Mouse (Mus musculus) fat pad, adult 2 months (tissue): Measurements from ENCODE around the gene Mfsd4b3.
"Not testable (repeated sequence)": the region's sequence is repeated elsewhere in the genome, so short reads cannot be mapped to it uniquely, and the experiment has no call there.

Experiments used
- DNase-seq: peaks from one replicate; pipeline ENCODE4 v3.0.0-alpha.2; 2011; ENCODE audit warnings: low read depth, low spot score; ENCODE audit errors: extremely low read depth

Gene Mfsd4b3

DNA sequence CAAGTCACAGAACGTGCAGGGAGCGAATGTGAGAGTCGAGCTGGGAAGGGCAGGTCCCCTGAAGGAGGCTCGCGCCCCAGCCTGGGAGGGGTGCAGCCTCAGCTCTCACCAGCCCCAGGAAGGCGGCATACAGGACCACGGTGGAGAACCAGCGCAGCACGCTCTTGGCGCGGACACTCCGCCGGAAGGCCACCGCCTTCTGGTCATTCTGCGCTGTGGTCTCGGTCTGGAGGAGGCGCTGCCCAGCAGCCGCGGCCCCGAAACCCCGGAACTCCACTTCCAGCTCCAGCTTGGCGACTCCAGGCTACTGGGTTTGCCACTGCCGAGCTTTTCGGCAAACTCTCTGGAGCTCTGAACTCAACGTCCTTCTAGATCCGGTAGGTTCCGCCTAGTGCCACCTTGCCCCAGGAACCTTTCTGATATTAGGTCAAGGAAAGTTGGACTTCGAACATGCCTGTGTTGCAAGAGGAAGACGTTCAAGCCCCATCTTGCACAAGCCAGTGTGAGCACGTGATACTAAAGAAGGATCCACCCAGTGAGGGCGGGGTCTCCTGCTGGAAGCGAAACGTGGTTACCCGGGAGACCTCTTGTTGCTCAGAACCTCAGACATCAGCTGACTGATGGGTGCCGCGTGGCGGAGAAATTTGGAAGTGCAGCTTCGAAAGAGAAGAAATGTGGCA lies at the start of gene Mfsd4b3:
Gene Mfsd4b3 (minus strand): TSS at position 393 of the 680 bp plus-strand sequence.
- DNase-seq, result peak; percentile 94

DNA sequence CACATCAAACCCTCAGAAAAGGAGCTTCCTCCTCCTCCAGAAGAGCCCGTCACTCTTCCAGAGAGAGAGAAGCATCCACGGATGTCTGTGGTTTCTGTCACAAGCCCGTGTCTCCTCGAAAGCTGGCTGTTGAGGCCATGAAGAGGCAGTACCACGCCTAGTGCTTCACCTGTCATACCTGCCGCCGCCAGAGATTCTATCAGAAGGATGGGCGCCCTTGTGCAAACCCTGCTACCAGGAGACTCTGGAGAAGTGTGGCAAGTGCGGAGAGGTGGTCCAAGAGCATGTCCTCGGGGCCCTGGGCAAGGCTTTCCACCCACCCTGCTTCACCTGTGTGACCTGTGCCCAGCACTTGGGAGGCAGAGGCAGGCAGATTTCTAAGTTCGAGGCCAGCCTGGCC lies 49.6 kb upstream of the Mfsd4b3 start:
- DNase-seq, result no peak

DNA sequence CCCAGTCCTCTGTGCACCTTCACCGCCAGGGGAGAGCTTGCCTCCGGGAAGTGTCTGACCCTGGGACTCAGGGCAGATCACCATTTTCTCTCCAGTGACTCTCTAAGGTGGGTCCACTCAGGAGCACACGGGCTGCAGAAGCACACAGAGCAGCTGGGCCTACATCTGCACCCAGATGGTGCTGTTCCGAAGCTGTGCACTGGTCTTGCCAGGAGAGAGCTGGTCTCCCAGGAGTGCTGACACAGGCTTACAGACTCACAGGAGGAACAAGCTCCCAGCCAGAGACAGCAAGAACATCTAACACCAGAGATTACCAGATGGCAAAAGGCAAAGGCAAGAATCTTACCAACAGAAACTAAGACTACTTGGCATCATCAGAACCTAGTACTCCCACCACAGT lies 48.9 kb upstream of the Mfsd4b3 start:
- DNase-seq, result not testable (repeated sequence)

DNA sequence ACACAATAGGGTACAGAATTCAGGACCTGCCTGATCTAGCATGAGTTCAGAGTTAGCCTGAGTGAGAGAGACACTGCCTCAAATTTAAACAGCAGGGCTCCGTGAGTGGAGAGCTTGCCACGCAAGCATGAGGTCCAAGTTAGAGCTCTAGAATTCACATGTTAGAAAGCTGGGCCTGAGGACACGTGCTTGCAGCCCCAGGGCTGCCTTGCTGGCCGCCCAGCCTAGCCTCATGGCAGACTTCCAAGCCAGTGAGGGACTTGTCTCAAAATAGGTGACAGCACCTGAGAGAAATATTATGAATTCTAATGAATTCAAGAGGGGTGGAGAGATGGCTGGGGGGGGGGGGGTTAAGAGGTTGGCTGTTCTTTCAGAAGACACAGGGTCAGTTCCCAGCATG lies 48.0 kb upstream of the Mfsd4b3 start:
- DNase-seq, result no peak

DNA sequence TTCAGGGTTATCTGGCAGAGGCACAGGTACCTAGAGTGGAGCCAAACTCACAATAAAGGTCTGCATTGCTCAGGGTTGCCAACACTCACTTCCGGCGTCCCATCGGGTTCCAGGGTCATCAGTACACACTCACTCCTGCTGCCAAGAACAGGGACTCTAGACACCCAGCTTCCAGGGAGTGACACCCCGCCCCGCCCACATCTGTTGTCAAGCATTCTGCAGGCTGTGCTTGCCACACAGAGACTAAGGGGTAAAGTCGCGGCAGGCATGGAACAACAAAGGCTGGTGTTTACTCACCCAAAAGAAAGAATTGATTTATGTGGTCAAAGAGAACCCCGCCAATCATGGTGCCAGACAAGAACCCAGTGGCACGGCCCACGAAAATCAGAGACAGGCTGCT lies 47.0 kb upstream of the Mfsd4b3 start:
- DNase-seq, result no peak

DNA sequence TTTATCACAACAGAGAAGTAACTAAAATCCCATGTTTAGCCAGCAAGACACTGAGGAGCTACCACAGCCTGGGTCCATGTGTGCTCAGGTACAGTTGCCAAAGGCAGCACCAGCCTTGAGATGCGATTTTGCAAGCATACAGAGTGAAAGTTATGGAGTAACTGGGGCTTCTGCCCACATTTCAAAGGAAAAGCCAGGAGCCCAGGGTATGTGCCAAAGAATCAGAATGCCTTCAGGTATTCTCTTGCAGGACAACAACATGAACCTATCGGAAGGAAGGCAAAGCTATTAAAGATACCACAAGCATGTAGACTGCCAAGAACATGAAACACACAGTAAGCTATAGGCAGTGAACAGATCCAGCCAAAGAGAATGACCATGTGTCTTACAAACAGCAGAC lies 40.8 kb upstream of the Mfsd4b3 start:
- DNase-seq, result peak; percentile 90

DNA sequence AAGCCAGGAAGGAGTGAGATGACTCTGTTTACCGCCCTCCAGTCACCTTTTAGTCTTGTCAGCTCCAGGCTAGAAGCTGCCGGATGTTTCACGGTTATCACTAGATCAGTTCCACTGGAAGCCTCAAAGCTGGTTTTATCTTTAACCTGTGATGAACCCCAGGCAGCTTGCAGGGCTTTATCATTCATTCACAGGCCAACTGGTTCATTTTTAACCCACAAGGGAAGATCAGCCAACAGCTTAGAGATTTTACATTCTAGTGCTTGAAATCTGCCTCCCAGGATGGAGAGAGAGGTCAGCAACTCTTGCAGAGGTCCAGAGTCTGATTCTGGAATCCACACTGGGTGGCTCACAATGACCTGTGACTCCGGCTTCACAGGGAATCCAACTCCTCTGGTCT lies 31.2 kb upstream of the Mfsd4b3 start:
- no peak for DNase-seq

DNA sequence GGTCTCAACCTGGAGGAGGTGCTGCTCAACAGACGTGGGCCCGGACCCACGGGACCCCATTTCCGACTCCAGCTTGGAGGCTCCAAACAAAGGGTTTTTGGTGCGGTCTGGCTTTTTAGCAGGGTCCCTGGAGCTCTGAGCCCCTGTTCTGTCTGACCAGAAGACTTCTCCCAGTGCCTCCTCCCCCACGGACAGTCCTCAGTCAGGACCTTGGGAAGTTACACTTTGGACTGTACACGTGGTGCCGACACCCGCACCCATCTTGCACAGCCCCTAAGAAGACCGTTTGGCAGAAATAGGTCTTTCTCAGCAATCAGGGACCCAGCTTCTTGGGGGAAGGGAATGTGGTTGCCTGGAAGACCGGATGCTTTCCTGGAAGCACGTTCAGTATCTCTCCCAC lies 26.5 kb upstream of the Mfsd4b3 start, which contains the start of gene Mfsd4b5:
Gene Mfsd4b5 (minus strand): TSS at position 181 of the 400 bp plus-strand sequence.
- no peak for DNase-seq

DNA sequence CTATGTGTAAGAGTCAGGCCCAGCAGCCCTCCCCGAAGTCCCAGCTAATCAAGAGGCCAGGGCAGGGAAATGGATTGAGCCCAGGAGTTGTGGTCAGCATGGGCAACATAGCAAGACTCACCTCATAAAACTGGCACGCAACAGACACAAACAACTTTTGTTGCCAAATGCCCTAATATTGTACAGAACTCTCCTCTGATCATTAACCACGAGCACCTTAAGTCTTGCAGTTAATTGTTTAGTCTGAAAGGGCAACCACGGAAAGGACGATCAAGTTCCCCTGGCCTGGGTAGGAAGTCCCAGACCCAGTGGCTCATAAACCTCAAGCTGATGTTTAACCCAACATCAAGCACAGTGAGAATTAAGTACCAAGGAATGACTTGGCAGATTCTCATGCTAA lies 22.7 kb upstream of the Mfsd4b3 start:
- DNase-seq, result no peak

DNA sequence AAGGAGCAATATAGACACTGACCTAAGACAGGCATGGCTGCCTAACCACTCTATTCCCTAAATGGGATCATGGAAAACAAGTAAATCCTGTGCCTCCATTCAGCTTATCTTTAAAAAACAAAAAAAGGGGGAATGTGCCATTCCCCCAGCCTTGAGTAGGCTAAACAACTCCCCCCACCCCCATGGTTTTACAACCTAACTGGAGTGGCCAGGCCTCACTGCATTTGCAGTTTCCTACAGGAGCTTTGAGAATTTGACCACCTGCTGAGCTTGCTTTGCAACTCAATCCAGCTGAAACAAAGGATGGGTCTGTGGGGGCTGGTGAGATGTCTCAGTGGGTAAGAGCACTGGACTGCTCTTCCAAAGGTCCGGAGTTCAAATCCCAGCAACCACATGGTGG lies 18.3 kb upstream of the Mfsd4b3 start:
- no peak for DNase-seq

DNA sequence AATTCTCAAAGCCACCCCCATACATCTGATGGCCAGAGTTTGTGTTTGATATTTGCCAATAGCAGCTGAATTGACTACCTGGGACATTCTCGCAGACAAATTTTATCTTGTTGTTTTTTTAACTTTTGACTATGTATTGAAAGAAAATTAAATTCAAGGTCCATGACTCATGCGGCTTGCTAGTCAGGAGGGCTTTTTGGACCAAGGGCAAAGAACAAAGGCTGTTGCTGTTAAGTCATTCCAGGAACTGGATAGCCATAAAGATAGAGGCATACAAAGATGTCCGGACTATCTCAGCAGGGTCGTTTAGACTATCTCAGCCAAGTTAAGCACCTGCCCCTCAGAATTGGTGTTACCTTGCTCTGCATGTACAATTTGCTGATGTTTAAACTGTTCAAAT lies 17.4 kb upstream of the Mfsd4b3 start:
- no peak for DNase-seq

DNA sequence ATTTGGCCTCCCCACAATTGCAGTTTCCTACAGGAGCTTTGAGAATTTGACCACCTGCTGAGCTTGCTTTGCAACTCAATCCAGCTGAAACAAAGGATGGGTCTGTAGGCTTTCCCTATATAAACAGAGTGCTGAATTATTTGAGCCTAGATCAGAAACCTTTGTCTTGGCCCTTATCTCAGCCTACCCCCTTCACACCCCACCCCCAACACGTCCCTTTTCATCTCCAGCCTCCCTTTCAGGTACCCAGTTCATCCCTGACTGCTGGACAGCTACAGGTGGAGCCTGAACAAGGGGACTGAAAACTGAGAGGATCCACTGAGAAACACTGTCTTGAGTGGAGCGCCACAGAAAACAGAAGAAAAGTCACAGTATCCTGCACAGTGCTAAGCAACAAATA lies 15.8 kb upstream of the Mfsd4b3 start:
- DNase-seq, result no peak

DNA sequence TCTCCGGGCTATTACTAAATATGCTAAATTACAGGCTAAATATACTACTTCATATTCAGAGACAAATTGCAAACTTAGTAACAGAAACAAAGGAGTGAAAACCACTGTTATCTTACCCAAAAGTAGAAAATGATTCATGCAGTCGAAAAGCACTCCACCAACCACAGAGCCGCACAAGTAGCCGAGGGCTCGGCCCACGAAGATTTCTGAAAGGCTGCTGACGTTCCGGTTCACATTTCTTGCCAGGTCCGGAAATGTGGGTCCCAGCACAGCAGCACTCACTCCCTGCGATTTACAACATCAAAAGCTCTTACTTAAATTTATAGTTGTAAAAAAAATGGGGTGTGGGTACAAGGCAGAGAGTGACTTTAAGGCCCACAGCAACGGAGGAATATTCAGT lies 15.0 kb upstream of the Mfsd4b3 start:
- DNase-seq, result no peak

DNA sequence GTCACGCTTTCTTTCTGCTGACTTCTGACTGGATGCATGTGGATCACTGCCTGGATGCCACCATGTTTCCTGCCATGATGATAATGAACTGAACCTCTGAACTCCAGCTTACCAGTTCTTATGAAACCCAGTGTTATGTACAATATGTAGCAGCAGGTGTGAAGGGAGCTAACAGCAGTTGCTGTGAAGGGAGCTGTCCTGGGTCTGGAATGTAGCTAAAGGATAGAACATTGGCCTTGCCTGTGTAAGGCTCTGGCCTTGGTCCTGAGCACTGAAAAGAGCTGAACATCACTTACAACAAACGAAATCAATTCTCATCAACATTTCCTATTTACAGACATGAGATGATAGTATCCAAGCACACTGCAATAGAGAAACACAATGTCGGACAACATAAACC lies 7.6 kb upstream of the Mfsd4b3 start:
- no peak for DNase-seq

DNA sequence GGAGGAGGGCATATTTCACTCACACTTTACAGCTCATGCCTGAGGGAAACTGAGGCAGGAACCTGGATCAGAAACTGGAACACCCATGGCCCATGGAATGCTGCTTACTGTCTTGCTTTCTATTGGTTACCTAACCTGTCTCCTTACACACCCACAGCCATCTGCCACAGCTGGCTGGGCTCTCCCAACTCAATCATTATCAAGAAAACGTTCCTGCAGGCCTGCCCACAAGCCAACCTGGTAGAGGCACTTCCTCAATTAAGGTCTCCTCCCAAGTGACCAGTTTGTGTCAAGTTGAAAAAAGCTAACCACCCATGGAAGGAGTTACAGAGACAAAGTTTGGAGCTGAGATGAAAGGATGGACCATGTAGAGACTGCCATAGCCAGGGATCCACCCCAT lies 2.0 kb upstream of the Mfsd4b3 start:
- no peak for DNase-seq

DNA sequence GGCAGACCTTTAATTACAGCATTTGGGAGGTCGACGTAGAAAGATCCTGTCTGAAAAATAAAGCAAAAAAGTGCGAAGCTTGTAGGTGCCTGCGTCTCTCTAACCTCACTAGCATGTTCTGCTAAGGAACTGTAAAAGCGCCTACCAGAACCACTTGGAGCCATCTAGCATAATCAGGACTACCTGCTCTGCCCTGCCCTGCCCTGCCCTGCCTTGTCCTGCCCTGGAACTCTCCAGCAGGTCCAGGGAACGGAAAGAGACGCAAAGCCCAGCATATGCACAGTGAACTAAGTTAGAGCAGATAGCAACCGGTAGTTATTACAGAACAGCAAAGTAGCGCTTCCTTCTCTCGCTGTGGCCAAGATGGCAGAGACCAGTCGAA lies 479 bp upstream of the Mfsd4b3 start:
- DNase-seq, result no peak

DNA sequence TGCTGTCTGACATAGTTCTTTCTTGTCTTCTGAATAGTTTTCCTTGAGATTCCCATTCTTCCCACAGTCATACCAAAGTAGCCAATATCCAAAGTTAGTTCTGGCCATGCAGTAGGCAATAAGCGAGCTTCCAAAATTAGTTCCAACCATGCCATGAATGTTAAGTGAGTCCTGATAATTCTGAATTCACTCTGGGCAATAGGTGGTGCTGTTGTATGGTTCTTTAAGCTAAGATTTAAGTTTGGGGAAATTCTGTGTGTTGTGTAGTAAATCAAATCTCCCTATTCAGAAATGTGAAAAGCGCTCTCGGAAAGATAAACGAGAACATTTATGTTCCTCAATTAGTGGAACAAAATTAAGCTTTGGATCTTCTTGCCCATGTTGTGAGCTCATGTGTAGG lies 1.7 kb downstream of the Mfsd4b3 start:
- DNase-seq, result no peak

DNA sequence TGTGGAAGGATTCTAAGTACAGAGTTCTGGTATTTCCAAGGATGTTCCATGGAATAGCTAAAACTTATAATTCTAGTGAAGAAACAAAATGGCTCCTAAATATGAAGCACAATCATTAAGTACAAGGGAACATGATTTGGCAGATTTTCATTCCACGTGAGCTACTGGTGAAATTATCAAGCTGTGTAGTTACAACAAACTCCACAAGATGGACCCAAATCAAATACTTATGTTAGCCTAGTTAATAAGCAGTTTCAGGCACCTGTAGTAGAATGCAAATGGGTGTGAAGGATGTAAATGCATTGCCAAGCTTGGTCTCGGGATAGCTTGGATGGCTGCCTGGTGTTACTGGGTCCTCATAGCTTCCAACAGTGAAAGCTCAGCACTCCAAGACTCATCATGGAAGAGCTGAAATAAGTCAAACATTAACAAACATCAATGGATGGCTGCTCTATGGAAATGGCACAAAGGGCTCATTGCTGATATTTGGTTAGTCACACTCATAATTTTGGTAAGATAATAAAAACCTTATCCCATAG lies 3.5 kb downstream of the Mfsd4b3 start:
- no peak for DNase-seq

DNA sequence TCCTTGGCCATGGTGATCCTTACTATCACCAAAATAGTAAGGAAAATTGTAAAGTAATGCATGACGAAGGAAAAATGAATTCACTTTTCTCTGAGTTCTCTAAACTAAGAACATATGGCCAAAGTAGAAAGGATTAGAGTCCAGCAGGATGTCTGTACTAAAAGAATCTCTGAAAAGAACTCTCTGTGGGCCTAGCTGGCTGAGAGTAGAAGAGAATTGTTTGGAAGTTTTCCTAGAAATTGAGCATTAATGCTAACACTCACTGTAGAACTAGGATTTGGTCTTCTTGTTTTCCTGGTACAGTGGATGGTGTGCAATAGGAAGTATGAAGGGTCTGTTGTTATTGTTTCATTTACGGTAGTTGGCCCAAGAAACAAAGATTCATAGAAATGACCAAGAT lies 4.8 kb downstream of the Mfsd4b3 start:
- no peak for DNase-seq

DNA sequence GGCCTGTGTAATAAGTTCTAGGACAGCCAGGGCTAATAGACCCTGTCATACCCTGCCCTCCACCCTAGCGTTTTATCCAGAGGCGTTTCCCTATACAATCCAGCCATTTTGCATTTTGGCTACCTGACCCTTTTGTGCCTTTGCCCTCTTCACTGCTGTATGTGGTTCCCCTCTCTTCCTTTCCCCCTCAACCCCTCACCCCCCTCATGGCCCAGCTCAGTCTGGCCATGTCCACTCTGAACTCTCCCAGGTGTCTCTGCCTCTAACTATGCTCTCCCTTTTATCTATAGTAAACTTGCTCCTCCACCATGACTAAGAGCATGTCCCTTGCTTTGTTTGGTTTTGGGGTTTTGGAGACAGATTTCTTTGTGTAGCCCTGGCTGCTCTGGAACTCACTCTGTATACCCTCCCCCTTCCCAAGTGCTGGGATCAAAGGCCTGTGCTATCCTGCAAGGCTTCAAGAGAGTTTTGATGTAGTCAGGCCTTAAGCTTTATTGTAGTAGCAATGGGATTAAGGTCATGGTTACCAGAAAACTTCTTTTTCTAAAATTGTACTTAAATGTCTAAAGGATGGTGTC lies 10.5 kb downstream of the Mfsd4b3 start:
- DNase-seq, result no peak

DNA sequence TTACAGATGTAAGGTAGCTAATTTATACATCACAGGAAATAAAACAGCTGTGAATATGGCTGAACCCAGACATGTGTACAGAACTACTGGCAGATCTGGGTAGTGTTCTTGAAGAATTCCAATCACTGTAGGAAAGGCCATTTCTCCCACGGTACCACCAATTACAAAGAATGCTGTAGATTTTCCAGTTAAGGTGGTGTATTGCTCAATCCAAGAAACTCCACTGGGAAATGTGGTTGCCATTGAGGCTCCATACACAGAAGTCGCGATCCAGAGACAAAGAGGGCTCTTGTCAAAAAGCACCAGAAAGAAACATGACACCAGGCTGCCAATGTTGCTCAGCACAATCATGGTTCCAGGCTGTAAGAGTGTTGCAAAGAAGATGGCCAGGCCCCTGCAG lies 12.8 kb downstream of the Mfsd4b3 start:
- not testable (repeated sequence) for DNase-seq

DNA sequence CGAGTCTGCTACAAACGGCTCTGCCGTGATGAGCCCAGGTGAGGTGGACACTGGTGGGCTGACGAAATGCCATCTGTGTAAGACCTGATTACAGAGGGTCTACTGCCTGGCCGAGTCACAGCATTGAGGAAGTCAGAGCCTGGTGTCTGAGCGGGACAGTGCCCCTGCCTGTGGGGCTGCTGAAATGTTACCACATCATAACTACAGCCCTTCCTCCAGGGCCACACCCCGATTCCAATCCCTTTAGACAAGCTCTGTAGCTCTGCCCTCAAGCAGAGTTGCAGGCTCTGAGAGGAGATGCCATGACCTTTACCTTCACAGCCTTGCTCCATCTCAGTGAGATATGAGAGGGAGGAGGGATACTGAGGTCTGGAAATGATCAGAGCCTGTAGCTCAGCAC lies 23.4 kb downstream of the Mfsd4b3 start:
- DNase-seq, result no peak

DNA sequence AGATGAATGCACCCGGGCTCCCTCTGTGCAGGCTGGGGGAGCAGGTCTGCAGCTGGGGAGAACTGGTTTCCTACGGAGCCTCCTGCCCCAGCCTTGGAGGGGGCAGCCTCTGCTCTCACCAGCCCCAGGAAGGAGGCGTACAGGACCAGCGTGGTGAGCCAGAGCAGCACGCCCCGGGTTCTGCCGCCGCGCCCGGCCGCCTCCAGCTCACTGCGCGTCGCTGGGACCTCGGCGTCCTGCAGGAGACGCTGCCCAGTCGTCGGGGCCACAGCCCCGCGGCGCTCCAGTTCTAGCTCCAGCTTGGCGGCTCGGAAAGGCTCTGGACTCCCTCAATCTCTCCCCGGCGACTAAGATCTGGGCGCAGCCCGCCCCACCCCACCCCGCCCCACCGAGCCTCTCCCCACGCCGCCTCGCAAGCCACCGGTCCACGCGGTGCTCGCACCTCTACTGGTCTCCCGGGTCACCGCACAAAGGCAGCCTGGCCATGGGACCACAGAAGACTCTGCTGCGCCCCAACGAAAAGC lies 33.3 kb downstream of the Mfsd4b3 start, which contains the start of gene Mfsd4b2:
Gene Mfsd4b2 (minus strand): TSS at position 308 of the 524 bp plus-strand sequence.
- DNase-seq, result no peak
